Mouse (Mus musculus) testis, adult 2 months (tissue): ENCODE data around the gene 5730596B20Rik.

ENCODE experiments used
- CTCF ChIP-seq: fragments of 200-500 bp; IDR thresholded peaks from 2 replicates; pipeline ENCODE4 v1.5.1; 2012; ENCODE audit warnings: low read depth, mild to moderate bottlenecking, inconsistent platforms, low read length, moderate library complexity; ENCODE audit not compliant: control insufficient read depth, insufficient read depth, insufficient replicate concordance
- POLR2A ChIP-seq: fragments of 200-500 bp; IDR thresholded peaks from 2 replicates; pipeline ENCODE4 v1.6.1; 2012; ENCODE audit warnings: low read depth, mild to moderate bottlenecking, inconsistent platforms, low read length, moderate library complexity; ENCODE audit not compliant: control insufficient read depth

- TF ChIP-seq CTCF, result no peak
- TF ChIP-seq POLR2A, result no peak
Measured at GRCm38 (mm10) chr6:52182793-52183192, 5.5 kb downstream of the 5730596B20Rik start.
